Mouse (Mus musculus): Measurements from ENCODE around the gene Gnl2. TPM values are rescaled to one million over a fixed set of nuclear protein-coding genes. Genes with fewer than 3 reads are reported as not detected.

Gene Gnl2
- polyA plus RNA-seq (2012; rRNA removed): 132 and 135 TPM in 2 replicates

GRCm38 (mm10) chr4:125015806-125016635, at the start of gene Gnl2:
Gene Gnl2, plus strand, starts transcription at chr4:125016585.

GRCm38 (mm10) chr4:124985671-124986602, 30.4 kb upstream of the Gnl2 start, which contains the start of gene Rspo1:
Gene Rspo1, plus strand, starts transcription at chr4:124986430.

GRCm38 (mm10) chr4:125065517-125066307, 49.3 kb downstream of the Gnl2 start, which contains the start of gene Dnali1:
Gene Dnali1, minus strand, starts transcription at chr4:125065703.

GRCm38 (mm10) chr4:125066490-125067370, 50.3 kb downstream of the Gnl2 start, which contains the start of gene Snip1:
Gene Snip1, plus strand, starts transcription at chr4:125066672.

GRCm38 (mm10) chr4:125084403-125085345, 68.3 kb downstream of the Gnl2 start, which contains the start of gene Meaf6:
Gene Meaf6, plus strand, starts transcription at chr4:125085134.

Other genes with a start within 250 kb of the Gnl2 start
- gene Mtf1, start 214.5 kb upstream of the Gnl2 start, polyA plus RNA-seq (2012; rRNA removed): 10.0 TPM in 2 replicates
- gene Yrdc, start 165.9 kb upstream of the Gnl2 start, polyA plus RNA-seq (2012; rRNA removed): 60.2 and 62.9 TPM in 2 replicates
- 91.0 and 99.3 TPM in 2 replicates for gene 1110065P20Rik, start 165.4 kb upstream of the Gnl2 start, polyA plus RNA-seq (2012; rRNA removed)
- gene Maneal, start 154.4 kb upstream of the Gnl2 start, polyA plus RNA-seq (2012; rRNA removed): 54.8 and 55.1 TPM in 2 replicates
- 26.8 and 30.2 TPM in 2 replicates for gene Epha10, start 135.7 kb upstream of the Gnl2 start, polyA plus RNA-seq (2012; rRNA removed)
- 21.3 and 23.1 TPM in 2 replicates for gene 9930104L06Rik, start 79.5 kb upstream of the Gnl2 start, polyA plus RNA-seq (2012; rRNA removed)
- gene Cdca8, start 77.3 kb upstream of the Gnl2 start, polyA plus RNA-seq (2012; rRNA removed): 12.1 and 12.6 TPM in 2 replicates
- gene Rspo1, start 30.2 kb upstream of the Gnl2 start, polyA plus RNA-seq (2012; rRNA removed): 1.1 and 1.9 TPM in 2 replicates
- gene Dnali1, start 49.1 kb downstream of the Gnl2 start, polyA plus RNA-seq (2012; rRNA removed): 1.6 and 1.7 TPM in 2 replicates
- gene Snip1, start 50.1 kb downstream of the Gnl2 start, polyA plus RNA-seq (2012; rRNA removed): 17.1 and 18.1 TPM in 2 replicates
- gene Meaf6, start 68.5 kb downstream of the Gnl2 start, polyA plus RNA-seq (2012; rRNA removed): 140 and 146 TPM in 2 replicates
- 0.56 and 1.4 TPM in 2 replicates for gene Zc3h12a, start 111.3 kb downstream of the Gnl2 start, polyA plus RNA-seq (2012; rRNA removed)

Measured in central nervous system, embryonic 18 days (tissue).